7 mouse cellular contexts compared by ENCODE assay signal in genomic region chr6:125313546-125314230, GRCm38 (mm10). TPM values are rescaled to one million over a fixed set of nuclear protein-coding genes. Genes with fewer than 3 reads are reported as not detected.
DNase-seq lines count a peak whose midpoint lies in the region; ATAC-seq and TF ChIP-seq lines count a peak whose summit lies in the region.

Gene Ltbr (minus strand): TSS chr6:125313885.

- no peaks in the 10 kb centered on the region for H3K27me3 ChIP-seq in intestine, embryonic 15.5 days (replicated peaks)
- H3K27me3 ChIP-seq in limb, embryonic 15.5 days = 0 out of 2 replicates have a peak, but pooled peaks cover 3% of the 10 kb centered on the region
- H3K27me3 ChIP-seq in midbrain, embryonic 15.5 days (replicated peaks) = no peaks in the 10 kb centered on the region
- H3K27me3 ChIP-seq in spleen, adult 2 months (ENCODE audit: control insufficient read depth, insufficient read depth, low read length) = peaks cover 8% of the 10 kb centered on the region; the same call in 1 of the 2 replicates

- H3K4me1 ChIP-seq in intestine, embryonic 15.5 days (replicated peaks) = peaks cover 25% of the 10 kb centered on the region
- peaks cover 46% of the 10 kb centered on the region for H3K4me1 ChIP-seq in limb, embryonic 15.5 days
- peaks cover 15% of the 10 kb centered on the region for H3K4me1 ChIP-seq in midbrain, embryonic 15.5 days
- no peaks in the 10 kb centered on the region for H3K4me1 ChIP-seq in spleen, adult 2 months (ENCODE audit: control insufficient read depth, insufficient read depth, insufficient read length)

- peak; percentile 96 for DNase-seq in adrenal gland, postnatal 10 days
- DNase-seq in embryo, embryonic 10 days (ENCODE audit: low spot score) = peak; percentile 70
- peak; percentile 84 to 90 for DNase-seq in gastrocnemius, postnatal 4 days (ENCODE audit: low spot score in 2 of 2)
- DNase-seq in spleen, adult 2 months (ENCODE audit: low read depth in 1 of 2, low spot score in 2 of 2) = peak in 1 of 2 experiments; percentile 28

- no peak for TF ChIP-seq CTCF in spleen, adult 2 months (IDR thresholded peaks at IDR 0.05; ENCODE audit: extremely low read depth, insufficient read depth, insufficient read length, insufficient replicate concordance)

- H3K9me3 ChIP-seq in intestine, embryonic 15.5 days = no peaks in the 10 kb centered on the region
- no peaks in the 10 kb centered on the region for H3K9me3 ChIP-seq in limb, embryonic 15.5 days
- H3K9me3 ChIP-seq in midbrain, embryonic 15.5 days = no peaks in the 10 kb centered on the region

- H3K9ac ChIP-seq in intestine, embryonic 15.5 days = peak within 1 kb of the TSS; percentile 76
- H3K9ac ChIP-seq in limb, embryonic 15.5 days = peak within 1 kb of the TSS; percentile 63
- peak within 1 kb of the TSS; percentile 34; the same call in 1 of the 2 replicates for H3K9ac ChIP-seq in midbrain, embryonic 15.5 days

- peak within 1 kb of the TSS; percentile 65 for H3K27ac ChIP-seq in intestine, embryonic 15.5 days
- H3K27ac ChIP-seq in limb, embryonic 15.5 days = peak within 1 kb of the TSS; percentile 82
- H3K27ac ChIP-seq in midbrain, embryonic 15.5 days = no peak within 1 kb of the TSS
- peak within 1 kb of the TSS; percentile 37 for H3K27ac ChIP-seq in spleen, adult 2 months (ENCODE audit: insufficient read depth, low read length)

- no peaks in the 10 kb centered on the region for H3K36me3 ChIP-seq in intestine, embryonic 15.5 days
- H3K36me3 ChIP-seq in limb, embryonic 15.5 days = peaks cover 14% of the 10 kb centered on the region; the same call in 1 of the 2 replicates
- H3K36me3 ChIP-seq in midbrain, embryonic 15.5 days (replicated peaks) = no peaks in the 10 kb centered on the region
- H3K36me3 ChIP-seq in spleen, adult 2 months (ENCODE audit: control insufficient read depth, insufficient read depth, low read length) = no peaks in the 10 kb centered on the region

- H3K4me2 ChIP-seq in intestine, embryonic 15.5 days (replicated peaks) = peak within 1 kb of the TSS; percentile 68
- H3K4me2 ChIP-seq in limb, embryonic 15.5 days = peak within 1 kb of the TSS; percentile 79
- peak within 1 kb of the TSS; percentile 55 for H3K4me2 ChIP-seq in midbrain, embryonic 15.5 days

- peak; percentile 96 for ATAC-seq in intestine, embryonic 15.5 days
- ATAC-seq in limb, embryonic 15.5 days (ENCODE audit: insufficient number of reproducible peaks, low FRiP score, low TSS enrichment, low read depth) = peak; percentile 85
- ATAC-seq in midbrain, embryonic 15.5 days (replicated peaks) = peak; percentile 66

- H3K4me3 ChIP-seq in intestine, embryonic 15.5 days (replicated peaks) = peak within 1 kb of the TSS; percentile 62
- peak within 1 kb of the TSS; percentile 57 for H3K4me3 ChIP-seq in limb, embryonic 15.5 days
- peak within 1 kb of the TSS; percentile 36 for H3K4me3 ChIP-seq in midbrain, embryonic 15.5 days
- peak within 1 kb of the TSS; percentile 50 for H3K4me3 ChIP-seq in spleen, adult 2 months (ENCODE audit: extremely low read depth, insufficient read depth, insufficient read length)

- 1% methylated on average over 45 of the region's 46 CpGs for WGBS in intestine, embryonic 15.5 days
- WGBS in limb, embryonic 15.5 days = 5% methylated on average over 44 of the region's 46 CpGs
- WGBS in midbrain, embryonic 15.5 days = 3% methylated on average over 45 of the region's 46 CpGs
- 6% methylated on average over 30 of the region's 46 CpGs for WGBS in spleen, adult 2 months

- no peak for TF ChIP-seq POLR2A in spleen, adult 2 months (IDR thresholded peaks at IDR 0.05; ENCODE audit: low read depth, low read length)

RNA-seq across cellular contexts. Expression of gene Ltbr, which starts in this region (rescaled TPM):
- 10 to 100 TPM; 64.5 to 70.3 TPM for total RNA-seq in adrenal gland, postnatal 10 days (2021)
- total RNA-seq in gastrocnemius, postnatal 4 days (2021) = 10 to 100 TPM; 43.8 to 48.0 TPM
- polyA plus RNA-seq in intestine, embryonic 15.5 days (2015; fragmentation: Nextera tagmentation; extraction: Ambion mirVana) = 78.6 and 83.8 TPM in 2 replicates
- 47.0 and 50.5 TPM in 2 replicates for polyA plus RNA-seq in limb, embryonic 15.5 days (2015; fragmentation: Nextera tagmentation; extraction: Ambion mirVana)
- polyA plus RNA-seq in midbrain, embryonic 15.5 days (2015; fragmentation: Nextera tagmentation; extraction: Ambion mirVana) = 14.2 and 16.4 TPM in 2 replicates
- polyA plus RNA-seq in spleen, adult 2 months (2012; rRNA removed) = 22.8 and 24.5 TPM in 2 replicates
